Mouse (Mus musculus): Measurements from ENCODE around the gene Stk25. TPM values are rescaled to one million over a fixed set of nuclear protein-coding genes. Genes with fewer than 3 reads are reported as not detected.

Gene Stk25
- polyA plus RNA-seq, 1 experiment, result 306 TPM

- no peak overlapping the region for H3K4me3 ChIP-seq (ENCODE audit: low read depth, low read length)
- WGBS, result 79% methylated on average over 6 of the region's 6 CpGs
- TF ChIP-seq POLR2A (IDR thresholded peaks at IDR 0.05; ENCODE audit: low read depth, low read length) (no peak), CTCF (IDR thresholded peaks at IDR 0.05; ENCODE audit: extremely low read depth, insufficient read length, insufficient replicate concordance, low read depth, low read length) (no peak)
- H3K4me1 ChIP-seq (ENCODE audit: control insufficient read depth, insufficient read depth, insufficient read length, low read length), result peaks cover 21% of the 10 kb centered on the region
- H3K27ac ChIP-seq (ENCODE audit: insufficient read depth, low read depth, low read length), result peak overlapping the region; percentile 51; the same call in 1 of the 2 replicates
- H3K36me3 ChIP-seq (ENCODE audit: control insufficient read depth, insufficient read depth, low read length), result peaks cover 5% of the 10 kb centered on the region; the same call in 1 of the 2 replicates
- H3K27me3 ChIP-seq (ENCODE audit: control insufficient read depth, insufficient read depth, low read length), result no peaks in the 10 kb centered on the region
These were observed 36.5 kb upstream of the Stk25 start for GRCm38 (mm10) chr1:93694966-93695365.

- no peak for TF ChIP-seq CTCF (IDR thresholded peaks at IDR 0.05; ENCODE audit: extremely low read depth, insufficient read length, insufficient replicate concordance, low read depth, low read length)
- no peak for TF ChIP-seq POLR2A (IDR thresholded peaks at IDR 0.05; ENCODE audit: low read depth, low read length)
- Histone ChIP-seq H3K4me3 (ENCODE audit: low read depth, low read length) (peak overlapping the region; percentile 21), H3K27me3 (ENCODE audit: control insufficient read depth, insufficient read depth, low read length) (no peaks in the 10 kb centered on the region), H3K4me1 (ENCODE audit: control insufficient read depth, insufficient read depth, insufficient read length, low read length) (peaks cover 23% of the 10 kb centered on the region), H3K27ac (ENCODE audit: insufficient read depth, low read depth, low read length) (peak overlapping the region; percentile 44), H3K36me3 (ENCODE audit: control insufficient read depth, insufficient read depth, low read length) (peaks cover 5% of the 10 kb centered on the region; the same call in 1 of the 2 replicates)
- 64% methylated on average over 10 of the region's 10 CpGs for WGBS
These were observed 35.5 kb upstream of the Stk25 start for GRCm38 (mm10) chr1:93693943-93694342.

GRCm38 (mm10) chr1:93693502-93693901, 35.0 kb upstream of the Stk25 start:
- H3K27ac ChIP-seq (ENCODE audit: insufficient read depth, low read depth, low read length), result peak overlapping the region; percentile 72
- 21% methylated on average over 3 of the region's 3 CpGs for WGBS
- peaks cover 27% of the 10 kb centered on the region for H3K4me1 ChIP-seq (ENCODE audit: control insufficient read depth, insufficient read depth, insufficient read length, low read length)
- no peaks in the 10 kb centered on the region for H3K27me3 ChIP-seq (ENCODE audit: control insufficient read depth, insufficient read depth, low read length)
- no peak overlapping the region for H3K4me3 ChIP-seq (ENCODE audit: low read depth, low read length)
- peaks cover 5% of the 10 kb centered on the region; the same call in 1 of the 2 replicates for H3K36me3 ChIP-seq (ENCODE audit: control insufficient read depth, insufficient read depth, low read length)
- TF ChIP-seq POLR2A (IDR thresholded peaks at IDR 0.05; ENCODE audit: low read depth, low read length) (no peak), CTCF (IDR thresholded peaks at IDR 0.05; ENCODE audit: extremely low read depth, insufficient read length, insufficient replicate concordance, low read depth, low read length) (no peak)

GRCm38 (mm10) chr1:93692773-93693172, 34.3 kb upstream of the Stk25 start:
- no peak for TF ChIP-seq CTCF (IDR thresholded peaks at IDR 0.05; ENCODE audit: extremely low read depth, insufficient read length, insufficient replicate concordance, low read depth, low read length)
- no peak for TF ChIP-seq POLR2A (IDR thresholded peaks at IDR 0.05; ENCODE audit: low read depth, low read length)
- WGBS, result 32% methylated on average over 9 of the region's 9 CpGs
- H3K4me3 ChIP-seq (ENCODE audit: low read depth, low read length), result no peak overlapping the region
- H3K4me1 ChIP-seq (ENCODE audit: control insufficient read depth, insufficient read depth, insufficient read length, low read length), result peaks cover 30% of the 10 kb centered on the region
- peaks cover 5% of the 10 kb centered on the region; the same call in 1 of the 2 replicates for H3K36me3 ChIP-seq (ENCODE audit: control insufficient read depth, insufficient read depth, low read length)
- H3K27me3 ChIP-seq (ENCODE audit: control insufficient read depth, insufficient read depth, low read length), result no peaks in the 10 kb centered on the region
- peak overlapping the region; percentile 50 for H3K27ac ChIP-seq (ENCODE audit: insufficient read depth, low read depth, low read length)

GRCm38 (mm10) chr1:93691786-93692357, 33.4 kb upstream of the Stk25 start:
- TF ChIP-seq CTCF (IDR thresholded peaks at IDR 0.05; ENCODE audit: extremely low read depth, insufficient read length, insufficient replicate concordance, low read depth, low read length) (no peak), POLR2A (IDR thresholded peaks at IDR 0.05; ENCODE audit: low read depth, low read length) (no peak)
- H3K36me3 ChIP-seq (ENCODE audit: control insufficient read depth, insufficient read depth, low read length), result peaks cover 5% of the 10 kb centered on the region; the same call in 1 of the 2 replicates
- H3K27ac ChIP-seq (ENCODE audit: insufficient read depth, low read depth, low read length), result peak overlapping the region; percentile 50
- no peak overlapping the region for H3K4me3 ChIP-seq (ENCODE audit: low read depth, low read length)
- H3K27me3 ChIP-seq (ENCODE audit: control insufficient read depth, insufficient read depth, low read length), result no peaks in the 10 kb centered on the region
- WGBS, result 66% methylated on average over 10 of the region's 10 CpGs
- peaks cover 35% of the 10 kb centered on the region for H3K4me1 ChIP-seq (ENCODE audit: control insufficient read depth, insufficient read depth, insufficient read length, low read length)

- H3K27ac ChIP-seq (ENCODE audit: insufficient read depth, low read depth, low read length), result no peak overlapping the region
- H3K36me3 ChIP-seq (ENCODE audit: control insufficient read depth, insufficient read depth, low read length), result peaks cover 5% of the 10 kb centered on the region; the same call in 1 of the 2 replicates
- H3K4me3 ChIP-seq (ENCODE audit: low read depth, low read length), result no peak overlapping the region
- no peaks in the 10 kb centered on the region for H3K27me3 ChIP-seq (ENCODE audit: control insufficient read depth, insufficient read depth, low read length)
- 94% methylated on average over 8 of the region's 8 CpGs for WGBS
- TF ChIP-seq POLR2A (IDR thresholded peaks at IDR 0.05; ENCODE audit: low read depth, low read length), result no peak
- no peak for TF ChIP-seq CTCF (IDR thresholded peaks at IDR 0.05; ENCODE audit: extremely low read depth, insufficient read length, insufficient replicate concordance, low read depth, low read length)
- peaks cover 42% of the 10 kb centered on the region for H3K4me1 ChIP-seq (ENCODE audit: control insufficient read depth, insufficient read depth, insufficient read length, low read length)
These were observed 32.6 kb upstream of the Stk25 start for GRCm38 (mm10) chr1:93691106-93691505.

- Histone ChIP-seq H3K36me3 (ENCODE audit: control insufficient read depth, insufficient read depth, low read length) (no peaks in the 10 kb centered on the region), H3K27ac (ENCODE audit: insufficient read depth, low read depth, low read length) (no peak overlapping the region), H3K4me1 (ENCODE audit: control insufficient read depth, insufficient read depth, insufficient read length, low read length) (peaks cover 42% of the 10 kb centered on the region), H3K27me3 (ENCODE audit: control insufficient read depth, insufficient read depth, low read length) (no peaks in the 10 kb centered on the region), H3K4me3 (ENCODE audit: low read depth, low read length) (no peak overlapping the region)
- 85% methylated on average over 7 of the region's 7 CpGs for WGBS
- no peak for TF ChIP-seq POLR2A (IDR thresholded peaks at IDR 0.05; ENCODE audit: low read depth, low read length)
- TF ChIP-seq CTCF (IDR thresholded peaks at IDR 0.05; ENCODE audit: extremely low read depth, insufficient read length, insufficient replicate concordance, low read depth, low read length), result no peak
These were observed 31.5 kb upstream of the Stk25 start for GRCm38 (mm10) chr1:93689901-93690496.

Measured in small intestine, adult 2 months (tissue).